Mouse (Mus musculus) stomach, embryonic 15.5 days (tissue): ENCODE measurements around the gene Gm4141. TPM values are rescaled to one million over a fixed set of nuclear protein-coding genes. Genes with fewer than 3 reads are reported as not detected.
"Not testable (repeated sequence)": the region's sequence is repeated elsewhere in the genome, so short reads cannot be mapped to it uniquely, and the experiment has no call there.

Experiments used
- ATAC-seq: fragments of 200-750 bp; cut with Nextera tagmentation; 2 replicates; pipeline ENCODE4 v1.8.0; 2017; ENCODE audit warnings: low read depth, moderate number of reproducible peaks, moderate TSS enrichment; ENCODE audit not compliant: insufficient read depth, low FRiP score
- H3K27ac ChIP-seq: fragments of 300-500 bp; sonication (generic); 2 replicates; pipeline ENCODE4 v1.5.1; 2015; ENCODE audit warnings: mild to moderate bottlenecking, inconsistent platforms
- H3K27me3 ChIP-seq: fragments of 300-500 bp; sonication (generic); replicated peaks from 2 replicates; pipeline ENCODE4 v1.6.1; 2015; ENCODE audit warnings: inconsistent platforms
- H3K36me3 ChIP-seq: fragments of 300-500 bp; sonication (generic); 2 replicates; pipeline ENCODE4 v1.6.1; 2015; ENCODE audit warnings: inconsistent platforms
- H3K4me1 ChIP-seq: fragments of 300-500 bp; sonication (generic); 2 replicates; pipeline ENCODE4 v1.6.1; 2015; ENCODE audit warnings: inconsistent platforms
- H3K4me2 ChIP-seq: fragments of 300-500 bp; sonication (generic); 2 replicates; pipeline ENCODE4 v1.6.1; 2015; ENCODE audit warnings: mild to moderate bottlenecking, inconsistent platforms
- H3K4me3 ChIP-seq: fragments of 300-500 bp; sonication (generic); replicated peaks from 2 replicates; pipeline ENCODE4 v1.5.1; 2015; ENCODE audit warnings: inconsistent platforms
- H3K9ac ChIP-seq: fragments of 300-500 bp; sonication (generic); 2 replicates; pipeline ENCODE4 v1.6.1; 2015; ENCODE audit warnings: inconsistent platforms
- H3K9me3 ChIP-seq: fragments of 300-500 bp; sonication (generic); 2 replicates; pipeline ENCODE4 v1.6.1; 2016; ENCODE audit warnings: inconsistent platforms
- WGBS: fragments of 180-500 bp; shearing (Covaris S2); methylation state at CpG from one replicate; pipeline ENCODE4 v1.1.7; 2015; 5-methylcytosine and 5-hydroxymethylcytosine counted together
- polyA plus RNA-seq: library from polyadenylated mRNA; unstranded; fragments of >200 nt; fragmentation: Nextera tagmentation; extraction: Ambion mirVana; gene quantifications from 2 replicates; pipeline ENCODE4 v1.2.1, GENCODE M21; 2015

Gm4141 gene
- polyA plus RNA-seq = not detected in 2 replicates

DNA sequence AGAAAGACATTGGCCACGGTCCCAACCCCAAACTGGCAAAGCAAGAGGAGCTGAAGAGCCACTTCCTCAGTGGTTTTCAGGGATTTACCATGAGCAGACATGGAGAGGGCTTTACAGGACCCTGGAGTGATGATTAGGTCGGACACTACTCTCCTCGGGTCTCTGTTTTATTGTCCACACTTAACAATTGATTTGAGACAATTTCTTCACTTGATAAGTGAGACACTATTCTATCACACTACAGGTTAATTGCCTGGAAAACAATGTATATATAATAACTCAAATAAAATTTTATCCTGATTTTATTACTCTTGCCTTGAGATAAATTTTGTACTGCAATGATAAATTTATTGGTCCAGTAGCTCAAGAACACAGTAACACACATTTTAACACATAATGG lies at the start of gene Gm4141:
Gm4141 (minus strand) TSS at position 101 of the 400 bp plus-strand sequence.
- not testable (repeated sequence) for H3K4me3 ChIP-seq, ATAC-seq, H3K36me3 ChIP-seq, H3K4me1 ChIP-seq, H3K4me2 ChIP-seq, H3K27me3 ChIP-seq, H3K27ac ChIP-seq, H3K9me3 ChIP-seq, H3K9ac ChIP-seq
- WGBS = no CpG with 5 or more reads among the region's 3 CpGs

DNA sequence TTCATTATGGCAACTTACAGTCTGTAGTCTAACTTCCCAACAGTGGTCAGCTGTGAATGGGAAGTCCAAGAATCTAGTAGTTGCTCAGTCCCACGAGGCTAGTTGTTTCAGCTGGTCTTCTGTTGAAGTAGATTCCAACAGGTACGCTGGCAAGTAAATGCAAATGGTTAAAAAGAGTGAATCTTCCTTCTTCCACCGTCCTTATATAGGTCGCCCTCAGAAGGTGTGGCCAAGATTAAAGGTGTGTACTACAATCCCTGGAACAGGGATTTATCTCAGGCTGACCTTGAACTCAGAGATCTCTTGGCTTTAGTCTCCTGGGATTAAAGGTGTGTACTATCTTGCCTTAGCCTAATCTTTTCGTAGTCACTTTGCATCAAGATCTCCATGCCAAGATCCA lies 22.9 kb upstream of the Gm4141 start, which contains the start of gene Gm4513:
Gm4513 (minus strand) TSS at position 101 of the 400 bp plus-strand sequence.
- H3K27ac ChIP-seq, H3K27me3 ChIP-seq, H3K9ac ChIP-seq, ATAC-seq, H3K4me1 ChIP-seq, H3K4me2 ChIP-seq, H3K9me3 ChIP-seq, H3K36me3 ChIP-seq, H3K4me3 ChIP-seq: not testable (repeated sequence)
- WGBS = 75% methylated on average over 3 of the region's 5 CpGs

DNA sequence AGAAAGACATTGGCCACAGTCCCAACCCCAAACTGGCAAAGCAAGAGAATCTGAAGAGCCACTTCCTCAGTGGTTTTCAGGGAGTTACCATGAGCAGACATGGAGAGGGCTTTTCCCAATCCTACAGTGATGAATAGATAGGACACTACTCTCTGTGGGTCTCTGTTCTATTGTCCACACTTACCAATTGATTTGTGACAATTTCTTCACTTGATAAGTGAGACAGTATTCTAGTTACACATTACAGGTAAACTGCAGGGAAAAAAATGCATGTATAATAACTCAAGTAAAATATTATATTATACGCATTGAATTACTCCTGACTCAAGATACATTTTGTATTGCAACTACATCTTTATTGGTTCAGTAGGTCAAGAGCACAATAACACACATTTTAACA lies 30.4 kb downstream of the Gm4141 start, which contains the start of gene Gm5726:
Gm5726 (minus strand) TSS at position 101 of the 400 bp plus-strand sequence.
- not testable (repeated sequence) for H3K4me3 ChIP-seq, H3K4me1 ChIP-seq, ATAC-seq, H3K36me3 ChIP-seq, H3K9me3 ChIP-seq, H3K9ac ChIP-seq, H3K27ac ChIP-seq, H3K27me3 ChIP-seq, H3K4me2 ChIP-seq
- no CpG with 5 or more reads among the region's 1 CpGs for WGBS

DNA sequence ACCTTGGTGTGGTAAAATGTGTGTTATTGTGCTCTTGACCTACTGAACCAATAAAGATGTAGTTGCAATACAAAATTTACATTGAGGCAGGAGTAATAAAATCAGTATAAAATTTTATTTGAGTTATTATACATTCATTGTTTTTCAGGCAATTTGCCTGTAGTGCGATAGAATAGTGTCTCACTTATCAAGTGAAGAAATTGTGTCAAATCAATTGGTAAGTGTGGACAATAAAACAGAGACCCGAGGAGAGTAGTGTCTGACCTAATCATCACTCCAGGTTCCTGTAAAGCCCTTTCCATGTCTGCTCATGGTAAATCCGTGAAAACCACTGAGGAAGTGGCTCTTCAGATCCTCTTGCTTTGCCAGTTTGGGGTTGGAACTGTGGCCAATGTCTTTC lies 42.5 kb downstream of the Gm4141 start, which contains the start of gene Vmn1r104:
Vmn1r104 (plus strand) TSS at position 301 of the 400 bp plus-strand sequence.
- not testable (repeated sequence) for H3K4me3 ChIP-seq, H3K27ac ChIP-seq, H3K4me2 ChIP-seq, H3K4me1 ChIP-seq, H3K27me3 ChIP-seq, H3K9ac ChIP-seq, ATAC-seq, H3K9me3 ChIP-seq, H3K36me3 ChIP-seq
- WGBS = no CpG with 5 or more reads among the region's 3 CpGs

Other genes starting within 250 kb of the Gm4141 start
- gene Gm4133, start 242.2 kb downstream of the Gm4141 start, polyA plus RNA-seq = not detected in 2 replicates
- gene Gm5728, start 200.8 kb downstream of the Gm4141 start, polyA plus RNA-seq = not detected in 2 replicates
- gene Vmn1r100, start 158.3 kb downstream of the Gm4141 start, polyA plus RNA-seq = not detected in 2 replicates
- not detected in 2 replicates for gene Vmn1r101, start 133.6 kb downstream of the Gm4141 start, polyA plus RNA-seq
- gene Gm10670, start 101.3 kb downstream of the Gm4141 start, polyA plus RNA-seq = not detected in 2 replicates
- gene Vmn1r103, start 65.7 kb downstream of the Gm4141 start, polyA plus RNA-seq = not detected in 2 replicates
- not detected in 2 replicates for gene Vmn1r104, start 42.4 kb downstream of the Gm4141 start, polyA plus RNA-seq
- gene Gm5726, start 30.5 kb downstream of the Gm4141 start, polyA plus RNA-seq = not detected in 2 replicates
- not detected in 2 replicates for gene Gm4513, start 22.8 kb upstream of the Gm4141 start, polyA plus RNA-seq
- gene Vmn1r107, start 92.7 kb upstream of the Gm4141 start, polyA plus RNA-seq = not detected in 2 replicates
- gene Vmn1r111, start 127.0 kb upstream of the Gm4141 start, polyA plus RNA-seq = not detected in 2 replicates
- not detected in 2 replicates for gene Gm10668, start 154.4 kb upstream of the Gm4141 start, polyA plus RNA-seq
- gene Vmn1r112, start 194.9 kb upstream of the Gm4141 start, polyA plus RNA-seq = not detected in 2 replicates
- not detected in 2 replicates for gene Vmn1r113, start 211.0 kb upstream of the Gm4141 start, polyA plus RNA-seq
- not detected in 2 replicates for gene Vmn1r114, start 235.9 kb upstream of the Gm4141 start, polyA plus RNA-seq